Mouse (Mus musculus): ENCODE results near the gene Rpusd3.

The Rpusd3 gene

DNA sequence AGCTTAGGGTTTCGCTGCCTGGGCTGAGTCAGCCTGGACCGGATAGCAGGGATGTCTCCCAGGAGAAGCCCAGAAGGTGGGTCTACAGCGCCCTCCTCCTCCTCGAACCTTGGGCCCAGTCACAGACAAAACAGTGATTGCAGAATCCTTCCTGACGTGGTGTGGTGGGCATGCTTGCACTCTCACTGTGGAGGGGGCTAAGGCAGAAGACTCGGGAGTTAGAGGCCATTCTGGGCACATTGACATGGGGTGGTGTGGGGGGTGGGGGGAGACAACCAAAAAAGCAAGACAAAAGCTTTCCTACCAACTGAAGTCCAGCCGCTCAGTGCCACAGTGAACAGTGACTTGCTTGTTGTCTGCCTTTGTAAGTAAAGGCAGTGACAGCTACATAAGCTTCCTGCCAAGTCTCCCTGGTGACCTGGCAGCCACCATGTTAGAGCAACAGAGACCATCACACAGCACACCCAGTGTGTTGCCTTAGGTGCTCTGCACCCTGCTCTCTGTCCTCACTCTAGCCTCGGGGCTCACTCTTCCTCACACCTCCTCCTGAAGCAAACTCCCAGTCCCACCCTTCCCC lies 34.7 kb downstream of the Rpusd3 start:
- no peak for DNase-seq

DNA sequence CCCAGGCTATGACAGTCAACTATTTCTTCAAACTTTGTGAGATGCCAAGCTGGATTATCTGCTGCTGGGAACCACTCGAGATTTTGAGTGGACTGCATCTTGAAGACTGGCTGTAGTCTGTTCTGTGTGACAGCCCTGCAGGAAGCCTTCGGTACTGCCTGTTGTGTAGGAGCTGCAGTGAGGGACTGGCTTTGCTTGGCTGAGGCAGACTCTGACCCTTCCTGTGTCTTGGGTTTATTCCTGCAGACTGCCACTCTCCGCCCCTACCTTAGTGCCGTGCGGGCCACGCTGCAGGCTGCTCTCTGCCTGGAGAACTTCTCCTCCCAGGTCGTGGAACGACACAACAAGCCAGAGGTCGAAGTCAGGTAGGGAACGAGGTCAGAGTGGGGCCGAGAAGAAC lies 38.7 kb downstream of the Rpusd3 start:
- peak; percentile 43 for DNase-seq

DNA sequence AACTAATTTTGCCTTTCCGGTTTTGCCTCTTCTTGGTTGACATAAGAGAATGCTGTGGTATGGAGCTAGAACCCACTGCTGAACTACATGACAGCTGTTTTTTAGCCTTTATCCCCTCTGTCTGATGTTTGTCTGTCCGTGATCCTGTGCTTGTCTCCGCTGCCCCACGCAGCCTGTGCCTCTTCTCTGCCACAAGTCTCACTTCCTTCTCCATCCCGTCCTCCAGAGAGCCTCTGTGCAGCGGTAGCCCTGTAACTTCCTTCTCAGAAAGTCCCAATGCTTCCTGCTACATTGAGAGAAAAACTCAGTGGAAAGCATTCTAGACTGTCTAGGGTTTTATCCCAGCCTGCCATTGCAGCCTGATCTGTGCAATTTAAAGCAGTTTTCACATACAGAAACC lies 39.9 kb downstream of the Rpusd3 start:
- DNase-seq, result no peak

DNA sequence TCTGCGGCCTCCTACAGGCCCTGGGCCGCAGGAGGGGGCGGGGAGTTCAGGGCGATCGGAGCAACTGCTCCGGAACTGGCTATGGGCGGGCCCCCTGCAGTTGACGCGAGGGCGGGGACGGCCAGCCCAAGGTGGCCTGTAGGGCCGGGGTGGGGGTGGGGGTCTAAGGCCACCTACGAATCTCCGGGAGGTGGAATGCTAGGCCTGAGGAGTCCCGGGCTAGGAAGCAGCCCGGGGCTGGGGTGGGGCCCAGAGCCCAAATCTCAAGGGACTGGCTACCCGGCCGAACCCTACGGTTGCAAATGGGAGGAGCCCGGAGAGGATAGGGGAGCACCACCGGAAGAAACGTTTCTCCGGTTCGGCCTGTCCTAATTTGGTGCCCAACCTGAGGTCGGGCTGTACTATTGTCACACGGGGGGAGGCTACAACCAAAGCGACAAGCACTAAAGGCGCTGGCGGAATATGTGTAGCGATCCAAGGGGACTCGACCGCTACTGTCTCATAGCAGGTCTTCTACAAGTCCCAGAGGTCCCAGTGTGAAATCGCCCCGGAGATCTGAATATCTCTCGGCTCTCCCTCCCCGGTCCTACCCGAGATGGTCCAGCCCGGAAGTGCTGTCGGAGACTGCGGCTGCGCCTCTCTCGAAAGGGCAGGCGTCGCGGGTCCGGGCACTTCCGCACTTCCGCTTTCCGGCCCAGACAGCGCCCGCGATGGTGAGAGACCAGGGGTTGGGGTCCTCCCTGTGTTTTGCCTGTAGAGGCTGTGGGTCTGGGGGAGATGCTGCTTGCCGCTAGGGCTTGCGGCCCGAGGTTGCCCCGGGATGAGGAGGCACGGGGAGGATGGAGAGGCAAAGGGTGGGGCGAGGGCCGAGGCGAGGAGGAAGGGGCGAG lies 41.4 kb downstream of the Rpusd3 start, which contains the start of the genes Tada3 and Arpc4:
Tada3 (minus strand) TSS at position 388 of the 890 bp plus-strand sequence.
Arpc4 (plus strand) TSS at position 620 of the 890 bp plus-strand sequence.
- DNase-seq, result peak; percentile 94

DNA sequence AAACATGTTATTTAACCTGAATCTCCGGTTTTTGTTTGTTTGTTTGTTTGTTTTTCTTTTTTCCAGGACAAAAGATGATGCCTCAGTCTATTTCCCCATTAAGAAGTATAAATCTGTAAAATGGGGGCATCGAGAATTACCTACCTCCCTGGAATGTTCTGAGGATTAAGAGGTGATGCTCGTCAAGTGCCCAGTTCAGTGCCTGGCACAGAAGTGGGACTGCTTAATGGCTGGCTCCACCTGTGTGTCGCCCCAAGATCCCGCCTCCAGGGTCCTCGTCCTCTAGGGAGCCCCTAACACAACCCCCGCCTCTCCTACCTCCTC lies 42.0 kb downstream of the Rpusd3 start:
- DNase-seq, result no peak

DNA sequence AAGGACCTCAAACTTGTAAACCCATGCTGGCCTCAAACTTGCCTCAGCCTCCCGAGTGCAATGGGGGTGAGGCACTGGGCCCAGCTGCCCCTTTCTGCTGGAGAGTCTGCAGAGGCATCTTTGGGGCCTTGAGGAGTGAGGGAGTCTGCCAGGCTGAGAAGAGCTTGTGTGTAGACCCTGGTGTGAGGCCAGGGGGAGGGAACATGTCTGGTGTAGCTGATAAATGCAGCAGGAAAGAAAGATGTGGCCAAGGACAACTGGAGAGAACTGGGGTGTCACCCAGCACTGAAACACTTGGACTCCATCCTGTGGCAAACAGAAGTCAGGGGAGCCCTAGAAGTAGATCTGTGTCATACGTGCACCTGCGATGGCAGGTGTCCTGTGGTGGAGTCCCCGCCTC lies 45.6 kb downstream of the Rpusd3 start:
- DNase-seq, result no peak

DNA sequence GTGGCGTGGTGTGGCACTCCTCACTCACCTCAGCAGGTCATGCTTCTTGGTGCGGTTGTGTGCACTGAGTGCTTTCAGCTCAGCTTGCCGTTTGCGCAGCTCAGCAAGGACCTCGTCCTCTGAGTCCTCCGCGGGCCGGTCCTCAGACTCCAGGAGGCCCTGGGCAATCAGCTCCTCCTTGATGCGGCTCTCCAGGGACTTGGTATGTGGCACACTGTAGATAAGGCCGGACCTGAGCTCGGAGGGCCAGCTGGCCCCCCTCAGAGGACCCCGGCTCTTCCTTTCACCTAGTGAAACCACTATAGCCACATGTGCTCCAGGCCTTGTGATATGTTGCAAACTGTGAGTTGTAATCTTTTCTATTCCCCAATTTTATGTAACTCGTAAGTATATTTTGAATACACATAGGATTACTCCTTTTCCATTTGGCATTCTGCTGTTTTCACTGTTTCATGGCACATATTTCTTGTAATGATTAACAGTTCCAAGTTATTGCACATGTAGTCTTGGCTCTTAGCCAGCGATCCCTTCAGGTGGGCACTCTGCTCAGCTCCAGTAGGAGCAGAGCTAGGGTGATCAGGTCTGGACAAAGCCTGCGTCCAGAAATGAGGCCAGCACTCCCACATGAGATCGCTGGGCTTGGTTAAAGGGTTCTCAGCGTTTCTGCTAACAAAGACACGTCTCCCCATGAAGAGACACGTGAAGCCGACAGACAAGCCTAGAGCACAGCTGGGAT lies 48.8 kb downstream of the Rpusd3 start:
- DNase-seq, result no peak

DNA sequence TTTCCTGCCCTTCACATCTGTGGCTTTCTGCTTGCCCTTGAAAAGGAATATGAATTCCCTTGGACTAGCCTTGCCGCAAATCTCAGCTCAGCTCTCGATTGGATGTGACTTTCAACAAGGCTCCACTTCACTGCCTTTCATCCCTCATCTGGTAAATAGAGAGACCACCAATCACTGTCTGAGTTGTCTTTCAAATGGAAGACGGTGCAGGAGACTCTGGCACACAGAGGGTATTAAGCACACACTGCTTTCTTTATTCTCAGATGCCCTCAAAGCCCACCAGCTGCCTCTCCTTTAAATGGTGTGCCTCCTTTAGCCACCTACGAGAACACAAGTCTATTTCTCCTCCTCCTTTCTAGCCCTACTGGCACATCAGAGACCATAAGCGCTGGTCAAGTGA lies 50.6 kb downstream of the Rpusd3 start:
- no peak for DNase-seq

DNA sequence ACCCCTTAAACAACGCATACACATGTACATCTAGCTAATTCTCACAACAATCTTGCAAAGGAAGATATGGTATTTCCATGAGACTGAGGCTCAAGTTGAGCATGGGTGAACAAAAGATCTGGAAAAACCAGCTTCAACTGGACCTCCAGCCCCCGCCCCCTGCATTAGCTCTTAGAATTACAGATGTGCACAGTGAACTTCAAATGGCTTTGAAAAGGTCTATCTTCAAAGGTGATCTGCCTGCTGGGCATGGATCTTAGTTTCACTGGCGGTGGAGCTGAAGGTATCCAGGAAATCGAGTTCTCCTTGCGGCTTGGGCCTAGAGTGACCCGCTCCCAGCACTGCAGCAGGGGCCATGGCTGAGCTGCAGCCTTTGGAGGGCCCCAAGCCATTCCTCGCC lies 51.0 kb downstream of the Rpusd3 start:
- no peak for DNase-seq

DNA sequence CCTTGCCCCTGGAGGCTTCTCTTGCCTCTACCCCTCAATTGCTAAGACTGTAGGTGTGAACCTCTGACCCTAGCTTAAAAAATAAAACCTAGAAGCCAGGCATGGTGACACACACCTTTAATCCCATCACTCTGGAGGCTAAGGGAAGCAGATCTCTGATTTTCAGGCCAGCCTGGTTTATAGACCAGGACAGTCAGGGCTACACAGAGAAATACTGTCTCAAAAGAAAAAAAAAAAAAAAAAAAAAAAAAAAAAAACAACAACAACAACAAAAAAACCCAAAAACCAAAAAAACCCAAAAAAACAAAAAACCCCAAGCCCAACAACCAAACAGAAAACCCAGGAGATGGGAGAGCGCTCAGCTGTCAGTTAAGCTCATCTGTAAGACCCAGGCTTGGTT lies 51.6 kb downstream of the Rpusd3 start:
- no peak for DNase-seq

DNA sequence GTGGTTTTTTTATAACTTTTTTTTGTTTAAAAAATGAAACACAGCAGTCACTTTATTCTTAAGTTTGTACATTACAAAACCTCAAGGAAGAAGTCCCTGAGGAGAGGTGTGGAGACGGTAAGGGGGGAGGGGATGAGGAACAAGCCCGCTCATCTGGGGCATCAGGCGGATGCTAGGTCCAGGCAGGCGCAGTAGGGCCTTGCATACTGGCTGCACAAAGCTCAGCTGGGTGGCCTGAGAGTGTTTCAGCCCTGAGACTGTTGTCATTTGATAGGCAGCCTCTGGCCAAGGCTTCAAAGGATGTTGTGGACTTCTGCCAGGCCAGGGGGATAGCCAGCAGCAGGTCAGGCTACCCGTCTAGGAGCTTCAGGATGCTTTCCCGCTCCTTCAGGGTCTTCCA lies 52.5 kb downstream of the Rpusd3 start:
- no peak for DNase-seq

All from kidney, adult 11 months (tissue).